8 mouse cellular contexts compared by ENCODE assay signal in the genomic region with DNA sequence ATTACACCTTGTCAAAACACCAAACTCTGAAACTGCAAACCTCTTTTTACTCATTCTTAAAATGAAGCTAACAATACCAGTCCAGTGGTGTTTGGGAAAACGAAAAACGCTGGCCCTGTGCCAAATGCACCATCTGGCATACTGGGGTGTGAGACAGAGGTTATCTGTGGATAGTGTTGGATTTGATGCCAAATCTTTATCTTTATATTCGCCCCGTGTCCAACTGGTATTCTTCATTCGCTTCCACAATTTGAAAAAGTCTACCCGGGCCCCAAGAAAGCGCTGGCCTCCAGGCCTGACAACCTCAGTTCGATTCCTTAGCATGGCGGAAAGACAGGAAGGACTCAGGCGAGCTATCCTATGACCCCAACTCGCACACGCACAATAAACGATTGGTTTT. TPM values are rescaled to one million over a fixed set of nuclear protein-coding genes. Genes with fewer than 3 reads are reported as not detected.
DNase-seq lines count a peak whose midpoint lies in the region; ATAC-seq and TF ChIP-seq lines count a peak whose summit lies in the region.

No protein-coding gene starts in this region.

- TF ChIP-seq POLR2A in cerebellum, adult 2 months (IDR thresholded peaks at IDR 0.05; ENCODE audit: borderline replicate concordance, insufficient read depth, low read length): no peak

- peak overlapping the region; percentile 89 for H3K4me3 ChIP-seq in cerebellum, adult 2 months (replicated peaks; ENCODE audit: insufficient read depth, low read depth, low read length)
- peak overlapping the region; percentile 94 for H3K4me3 ChIP-seq in forebrain, embryonic 16.5 days (replicated peaks; ENCODE audit: low read length)
- H3K4me3 ChIP-seq in hindbrain, embryonic 13.5 days: peak overlapping the region; percentile 97

- no peak overlapping the region for H3K27ac ChIP-seq in cerebellum, adult 2 months (ENCODE audit: insufficient read depth, low read length)
- peak overlapping the region; percentile 96 for H3K27ac ChIP-seq in forebrain, embryonic 16.5 days (ENCODE audit: low read length)
- peak overlapping the region; percentile 99 for H3K27ac ChIP-seq in hindbrain, embryonic 13.5 days

- H3K9me3 ChIP-seq in forebrain, embryonic 16.5 days (ENCODE audit: control insufficient read depth, low read length): no peaks in the 10 kb centered on the region
- H3K9me3 ChIP-seq in hindbrain, embryonic 13.5 days: no peaks in the 10 kb centered on the region

- peak; percentile 10 for DNase-seq in T-cell, adult 2 months (ENCODE audit: low spot score)
- DNase-seq in cerebellum, adult 2 months: peak; percentile 61 to 67
- peak; percentile 41 to 48 for DNase-seq in layer of hippocampus, postnatal 36 days
- DNase-seq in lung, postnatal 25 days (ENCODE audit: low spot score): peak; percentile 27
- peak; percentile 51 for DNase-seq in retina, postnatal 7 days (ENCODE audit: low read depth, low spot score)

- H3K36me3 ChIP-seq in forebrain, embryonic 16.5 days (ENCODE audit: control insufficient read depth, insufficient read depth): no peaks in the 10 kb centered on the region
- no peaks in the 10 kb centered on the region for H3K36me3 ChIP-seq in hindbrain, embryonic 13.5 days

- no peak for TF ChIP-seq CTCF in cerebellum, adult 2 months (IDR thresholded peaks at IDR 0.05; ENCODE audit: borderline replicate concordance, insufficient read depth, low read depth, low read length)

- WGBS in cerebellum, adult 2 months: under 1% methylated on average over 13 of the region's 13 CpGs
- under 1% methylated on average over 13 of the region's 13 CpGs for WGBS in forebrain, embryonic 16.5 days
- 2% methylated on average over 13 of the region's 13 CpGs for WGBS in hindbrain, embryonic 13.5 days

- no peaks in the 10 kb centered on the region for H3K27me3 ChIP-seq in cerebellum, adult 2 months (ENCODE audit: control insufficient read depth, insufficient read depth, low read length)
- H3K27me3 ChIP-seq in forebrain, embryonic 16.5 days (replicated peaks; ENCODE audit: control insufficient read depth, insufficient read depth, low read length): no peaks in the 10 kb centered on the region
- H3K27me3 ChIP-seq in hindbrain, embryonic 13.5 days: no peaks in the 10 kb centered on the region

- peaks cover 2% of the 10 kb centered on the region; the same call in 1 of the 2 replicates for H3K4me1 ChIP-seq in cerebellum, adult 2 months (ENCODE audit: control insufficient read depth, insufficient read depth, low read length)
- H3K4me1 ChIP-seq in forebrain, embryonic 16.5 days (replicated peaks; ENCODE audit: control insufficient read depth, insufficient read depth, low read length): peaks cover 22% of the 10 kb centered on the region
- H3K4me1 ChIP-seq in hindbrain, embryonic 13.5 days (replicated peaks): peaks cover 30% of the 10 kb centered on the region

- peak; percentile 51 for ATAC-seq in forebrain, embryonic 16.5 days
- ATAC-seq in hindbrain, embryonic 13.5 days (ENCODE audit: low FRiP score): no peak
- ATAC-seq in erythroid progenitor cell, adult 5-6 weeks (replicated peaks; ENCODE audit: low FRiP score, poor library complexity, severe bottlenecking): no peak

- peak overlapping the region; percentile 63 for H3K4me2 ChIP-seq in forebrain, embryonic 16.5 days (ENCODE audit: low read length)
- peak overlapping the region; percentile 76 for H3K4me2 ChIP-seq in hindbrain, embryonic 13.5 days

- peak overlapping the region; percentile 99 for H3K9ac ChIP-seq in forebrain, embryonic 16.5 days (replicated peaks; ENCODE audit: low read depth, low read length)
- H3K9ac ChIP-seq in hindbrain, embryonic 13.5 days: peak overlapping the region; percentile 99

RNA-seq across cellular contexts. Expression of gene Kdm1a, which starts 1.0 kb away (rescaled TPM):
- 61.2 and 63.1 TPM in 2 replicates for polyA plus RNA-seq in cerebellum, adult 2 months (2012; rRNA removed)
- polyA plus RNA-seq in forebrain, embryonic 16.5 days (2015; fragmentation: Nextera tagmentation; extraction: Ambion mirVana): 82.2 and 87.4 TPM in 2 replicates
- polyA plus RNA-seq in hindbrain, embryonic 13.5 days (2015; fragmentation: Nextera tagmentation; extraction: Ambion mirVana): 80.7 and 80.8 TPM in 2 replicates
- 10 to 100 TPM; 89.2 to 95.6 TPM for total RNA-seq in layer of hippocampus, postnatal 36 days (2021)
- 32.8 and 38.1 TPM in 2 replicates for total RNA-seq in erythroid progenitor cell, adult 5-6 weeks (2015; ENCODE audit: low replicate concordance)
- total RNA-seq in erythroid progenitor cell, adult 5-6 weeks (2017; ENCODE audit: low replicate concordance): 21.0 and 34.4 TPM in 2 replicates

RNA-seq across cellular contexts. Expression of gene Tex46, which starts 8.8 kb away (rescaled TPM):
- polyA plus RNA-seq in cerebellum, adult 2 months (2012; rRNA removed): not detected in 2 replicates
- not detected in 2 replicates for polyA plus RNA-seq in forebrain, embryonic 16.5 days (2015; fragmentation: Nextera tagmentation; extraction: Ambion mirVana)
- polyA plus RNA-seq in hindbrain, embryonic 13.5 days (2015; fragmentation: Nextera tagmentation; extraction: Ambion mirVana): not detected in 2 replicates
- total RNA-seq in layer of hippocampus, postnatal 36 days (2021): not detected
- total RNA-seq in erythroid progenitor cell, adult 5-6 weeks (2015; ENCODE audit: low replicate concordance): not detected in 2 replicates
- total RNA-seq in erythroid progenitor cell, adult 5-6 weeks (2017; ENCODE audit: low replicate concordance): not detected in 2 replicates

RNA-seq across cellular contexts. Expression of gene Lactbl1, which starts 20.9 kb away (rescaled TPM):
- 0.13 and 0.21 TPM in 2 replicates for polyA plus RNA-seq in cerebellum, adult 2 months (2012; rRNA removed)
- polyA plus RNA-seq in forebrain, embryonic 16.5 days (2015; fragmentation: Nextera tagmentation; extraction: Ambion mirVana): 0.06 TPM in 1 of 2 replicates, not detected in the other
- polyA plus RNA-seq in hindbrain, embryonic 13.5 days (2015; fragmentation: Nextera tagmentation; extraction: Ambion mirVana): 0.06 TPM in 1 of 2 replicates, not detected in the other
- not detected for total RNA-seq in layer of hippocampus, postnatal 36 days (2021)
- not detected in 2 replicates for total RNA-seq in erythroid progenitor cell, adult 5-6 weeks (2015; ENCODE audit: low replicate concordance)
- not detected in 2 replicates for total RNA-seq in erythroid progenitor cell, adult 5-6 weeks (2017; ENCODE audit: low replicate concordance)

Comparison
In these comparisons a context has a peak if more than half of its experiments do, and no peak if none do; other contexts are left out.
1. DNase-seq: peak in every context shown above with its lines; median percentile 64 in cerebellum, adult 2 months; 51 in retina, postnatal 7 days; 44 in layer of hippocampus, postnatal 36 days; 27 in lung, postnatal 25 days; 10 in T-cell, adult 2 months.